Mouse (Mus musculus): Measurements from ENCODE around the gene Enoph1.

Enoph1 gene

GRCm38 (mm10) chr5:100079040-100079930 is 39.5 kb downstream of the Enoph1 start:
- DNase-seq, result peak; percentile 67 to 68

DNA sequence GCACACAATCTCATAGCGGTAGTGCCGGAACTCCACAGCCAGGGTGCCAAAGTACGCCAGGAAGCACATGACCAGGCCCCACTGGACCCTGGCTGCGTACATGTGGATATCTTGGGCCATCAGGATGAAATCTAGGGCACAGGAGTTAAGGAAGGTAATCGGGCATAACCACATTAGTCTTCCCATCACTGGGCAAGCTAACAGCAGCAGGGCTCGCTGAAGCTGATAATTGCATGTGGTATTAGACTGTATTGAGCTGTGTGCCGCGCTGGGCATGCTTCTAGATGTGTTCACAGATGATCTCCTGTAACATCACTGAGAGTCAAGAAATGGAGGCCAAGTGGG is 40.1 kb downstream of the Enoph1 start:
- DNase-seq, result peak in 1 of 2 experiments; percentile 37

- DNase-seq, result no peak
Measured at GRCm38 (mm10) chr5:100082006-100082405, 42.2 kb downstream of the Enoph1 start.

DNA sequence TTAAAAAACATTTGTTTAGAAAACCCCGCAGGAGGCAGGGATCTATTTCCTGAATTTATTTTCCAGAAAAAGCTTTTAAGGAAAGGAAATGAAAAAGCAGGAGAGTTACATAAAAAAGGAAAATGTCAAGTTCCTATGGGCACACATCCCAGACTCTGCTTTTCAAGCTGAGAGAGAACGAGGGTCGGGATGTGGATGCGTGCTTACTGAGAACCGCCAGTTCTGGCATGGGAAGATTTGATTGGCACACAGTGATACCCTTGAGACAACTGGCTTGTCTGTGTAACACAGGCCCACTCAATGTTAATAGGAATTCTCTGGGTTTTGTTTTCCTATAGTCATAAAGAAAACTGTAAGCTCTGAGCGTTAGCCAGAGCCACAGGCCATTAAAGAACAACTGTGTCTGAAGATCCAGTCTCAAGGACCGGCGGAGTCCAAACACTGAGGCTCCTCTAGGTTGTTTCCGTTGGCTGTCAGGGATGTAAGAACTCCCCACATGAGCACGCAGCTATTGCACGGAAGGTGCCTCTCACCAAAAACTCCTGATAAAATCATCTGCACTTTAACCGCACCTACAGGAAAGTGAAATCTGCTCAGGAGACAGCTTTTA is 44.3 kb downstream of the Enoph1 start:
- peak; percentile 39 to 57 for DNase-seq

GRCm38 (mm10) chr5:100085097-100085496 is 45.3 kb downstream of the Enoph1 start:
- peak; percentile 70 to 71 for DNase-seq

DNA sequence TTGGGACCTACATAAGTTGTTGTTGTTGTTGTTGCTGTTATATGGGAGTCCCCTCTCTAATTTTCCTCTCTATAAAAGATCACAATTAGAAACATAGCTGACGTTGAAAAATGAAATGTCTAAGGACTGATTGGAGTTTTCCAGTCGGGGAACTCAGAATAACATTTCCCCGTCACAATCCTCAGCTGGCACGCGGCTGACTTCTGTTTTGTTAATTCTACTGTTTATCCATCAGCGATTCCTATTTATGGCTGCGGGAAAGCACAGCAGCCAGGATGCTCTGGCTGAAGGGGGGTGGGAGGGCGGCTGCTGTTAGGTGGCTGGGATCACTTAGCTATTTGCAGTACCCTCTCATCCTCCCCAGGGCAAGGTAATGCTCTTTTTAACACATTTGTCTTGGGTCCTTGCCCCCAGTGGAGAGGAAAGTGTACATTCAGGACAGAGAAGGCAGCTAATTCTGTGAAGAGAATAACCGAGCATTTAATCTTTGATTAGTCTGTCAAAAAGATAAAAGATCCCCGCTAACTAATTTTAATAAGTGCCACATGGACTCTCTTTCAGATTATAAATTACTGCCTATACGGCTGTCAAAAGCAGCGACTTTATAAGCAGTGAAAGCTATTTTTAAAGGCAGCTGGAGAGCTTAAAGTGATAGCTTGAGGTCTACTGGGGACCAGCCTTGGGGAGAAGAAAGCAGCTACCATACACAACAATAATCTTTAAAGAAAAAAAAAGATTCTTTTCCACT is 50.9 kb downstream of the Enoph1 start:
- DNase-seq, result no peak

- peak; percentile 36 to 40 for DNase-seq
Measured at GRCm38 (mm10) chr5:100091263-100091594, 51.4 kb downstream of the Enoph1 start.

GRCm38 (mm10) chr5:100091602-100092001 is 51.8 kb downstream of the Enoph1 start:
- peak; percentile 56 to 72 for DNase-seq

DNA sequence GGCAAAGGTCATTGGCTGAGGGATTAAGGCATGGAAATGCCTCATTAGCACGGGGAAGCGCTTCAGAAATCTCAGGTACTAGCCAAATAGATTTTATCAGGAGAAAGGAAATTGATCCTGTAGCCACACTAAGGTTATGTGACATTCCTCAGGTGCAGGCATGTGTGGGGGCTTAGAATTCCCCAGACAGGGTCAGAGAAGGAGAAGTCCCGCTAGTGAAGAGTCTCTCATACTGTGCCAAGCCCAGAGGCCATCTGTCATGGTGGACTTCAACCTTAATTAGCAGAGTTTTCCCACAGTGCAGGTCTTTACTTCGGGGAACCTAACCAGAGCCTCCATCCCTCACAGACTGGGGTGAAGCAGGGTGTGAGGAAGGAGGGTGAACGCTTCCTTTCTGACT is 57.2 kb downstream of the Enoph1 start:
- DNase-seq, result no peak

DNA sequence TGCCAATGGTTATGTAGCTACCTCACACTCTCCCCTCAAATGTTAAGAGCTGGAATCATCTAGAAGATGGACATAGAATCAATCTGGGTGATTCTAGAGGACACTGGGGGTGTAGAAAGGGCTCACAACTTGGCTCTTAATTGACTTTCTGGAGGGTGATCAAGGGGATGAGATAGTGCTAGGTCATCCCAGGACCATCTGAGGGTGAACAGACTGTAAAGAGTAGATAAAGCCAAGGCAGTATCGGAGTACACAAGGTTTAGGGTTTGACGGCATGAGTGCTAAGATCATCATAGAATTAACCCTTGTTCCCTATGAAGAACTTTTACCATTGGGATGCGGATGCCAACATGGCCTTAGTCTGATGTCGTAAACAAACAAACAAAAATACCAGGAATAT is 58.2 kb downstream of the Enoph1 start:
- no peak for DNase-seq

- DNase-seq, result no peak
Measured at GRCm38 (mm10) chr5:100102395-100102794, 62.6 kb downstream of the Enoph1 start.

DNA sequence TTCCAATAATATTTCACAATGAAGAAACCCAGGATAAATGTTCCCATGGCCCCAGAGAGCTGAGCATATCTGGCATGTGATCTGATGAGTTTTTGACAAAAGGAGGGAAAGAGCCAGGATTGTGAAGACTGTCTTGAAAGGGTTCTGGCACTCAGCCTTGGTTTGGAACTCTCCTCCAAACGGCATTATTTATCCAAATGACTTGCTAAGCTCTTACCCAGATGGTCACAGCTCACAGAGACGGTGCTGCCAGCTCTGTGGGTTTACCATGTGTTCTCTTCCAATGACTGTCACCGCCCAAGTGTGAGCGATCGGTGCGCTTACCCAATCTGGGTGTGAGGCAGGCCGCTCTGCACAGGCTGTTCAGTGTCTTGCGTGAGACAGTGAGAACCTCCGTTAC is 69.1 kb downstream of the Enoph1 start:
- DNase-seq, result peak; percentile 95 to 96

DNA sequence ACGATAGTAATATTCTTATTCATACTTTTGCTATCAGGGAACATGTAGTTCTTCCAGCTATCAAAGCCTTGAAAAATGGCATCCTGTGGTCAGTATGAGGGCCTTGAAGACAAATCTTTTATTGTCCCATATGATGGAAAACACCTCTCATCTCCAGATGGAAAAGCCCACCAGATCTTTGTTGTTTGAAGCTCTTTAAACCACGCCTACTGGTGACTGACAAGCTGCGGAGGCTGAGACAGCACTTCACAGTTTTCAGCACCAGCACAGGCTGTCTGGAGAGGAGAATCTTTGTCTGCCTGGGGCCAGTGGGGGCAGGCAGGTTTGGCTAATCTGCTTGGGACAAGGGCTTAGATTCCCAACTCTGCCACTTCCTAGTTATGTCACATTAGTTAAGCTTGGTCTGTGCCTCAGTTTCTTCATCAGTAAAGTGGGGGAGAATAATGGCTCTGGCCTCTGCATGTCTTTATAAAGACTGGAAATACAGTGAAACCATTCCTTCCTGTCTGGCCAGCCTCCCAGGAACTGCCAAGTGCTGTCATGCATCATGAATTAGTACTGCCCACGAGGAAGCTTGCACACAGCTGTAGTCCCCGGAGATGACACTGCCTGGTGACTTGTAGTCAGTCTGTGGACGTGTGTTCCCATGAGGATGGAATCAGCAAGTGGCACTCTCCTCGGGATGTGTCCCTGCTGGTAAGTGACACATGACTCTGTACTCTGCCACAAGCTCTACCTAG is 69.9 kb downstream of the Enoph1 start:
- DNase-seq, result peak; percentile 56 to 62

DNA sequence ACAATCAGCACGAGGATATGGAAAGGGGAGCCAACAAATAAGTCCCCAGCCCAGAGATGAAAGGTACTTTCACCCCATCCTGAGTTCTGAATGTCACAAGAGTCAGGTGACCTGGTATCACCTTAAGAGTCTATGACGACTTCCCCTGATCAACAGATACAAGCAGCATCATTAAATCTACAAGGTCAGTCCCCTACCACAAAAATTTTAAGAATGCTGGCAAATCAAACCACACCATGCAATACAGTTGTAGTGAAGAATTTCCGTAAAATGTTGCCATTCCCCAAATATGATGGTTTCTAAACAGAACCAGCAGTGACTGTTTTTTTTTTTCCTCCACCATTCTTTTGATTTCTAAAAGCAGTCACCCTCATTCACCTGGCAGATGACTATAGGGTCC is 70.8 kb downstream of the Enoph1 start:
- DNase-seq, result no peak

DNA sequence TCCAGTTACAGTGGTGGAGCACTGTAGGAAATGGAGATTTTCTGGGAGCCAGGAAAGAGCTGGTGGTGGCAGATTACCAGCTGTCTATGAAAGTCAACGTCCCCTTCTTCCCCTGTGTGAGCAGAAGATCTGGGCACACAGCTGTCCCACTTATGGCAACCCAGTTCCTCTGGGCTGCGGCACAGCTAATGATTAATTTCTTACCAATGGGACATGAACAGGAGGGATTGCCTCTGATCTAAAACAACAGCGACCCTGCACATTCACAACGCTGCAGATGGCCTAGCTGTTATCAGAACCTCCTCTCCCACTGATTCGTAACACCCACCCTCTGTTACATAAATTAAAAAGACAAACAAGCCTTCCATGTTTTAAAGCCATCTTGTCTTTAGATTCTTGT is 73.6 kb downstream of the Enoph1 start:
- DNase-seq, result peak; percentile 28 to 30
